Mouse (Mus musculus) adrenal gland (tissue): Measurements from ENCODE around the gene Dnase1l3.
"Not testable (repeated sequence)": the region's sequence is repeated elsewhere in the genome, so short reads cannot be mapped to it uniquely, and the experiment has no call there.

Source experiments
- intact Hi-C: fragments of 180-260 bp; cut with DNase I; formaldehyde crosslinking; loops from one replicate; pipeline ENCODE4 v1.15.1; 2025

Gene Dnase1l3

DNA sequence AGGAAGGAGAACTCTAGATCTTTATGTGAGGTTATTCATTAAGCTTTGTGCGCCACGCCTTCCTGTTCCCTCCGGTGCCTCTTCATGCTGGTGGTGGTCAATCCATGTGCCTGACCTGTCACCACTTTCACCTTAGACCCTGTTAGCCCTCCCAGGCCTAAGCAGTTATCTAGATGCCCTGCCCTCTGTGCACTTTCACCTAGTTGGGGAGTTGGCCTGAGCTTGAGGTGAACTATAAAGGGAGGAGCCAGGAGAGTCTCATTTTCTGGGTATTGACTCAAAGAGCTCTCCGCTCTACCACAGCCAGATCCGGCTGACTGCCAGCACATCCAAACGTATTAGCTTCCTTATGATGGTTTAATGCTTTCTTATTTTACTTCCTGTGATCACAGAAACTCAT is 21.9 kb upstream of the Dnase1l3 start:
- intact Hi-C loops = no loop called here

DNA sequence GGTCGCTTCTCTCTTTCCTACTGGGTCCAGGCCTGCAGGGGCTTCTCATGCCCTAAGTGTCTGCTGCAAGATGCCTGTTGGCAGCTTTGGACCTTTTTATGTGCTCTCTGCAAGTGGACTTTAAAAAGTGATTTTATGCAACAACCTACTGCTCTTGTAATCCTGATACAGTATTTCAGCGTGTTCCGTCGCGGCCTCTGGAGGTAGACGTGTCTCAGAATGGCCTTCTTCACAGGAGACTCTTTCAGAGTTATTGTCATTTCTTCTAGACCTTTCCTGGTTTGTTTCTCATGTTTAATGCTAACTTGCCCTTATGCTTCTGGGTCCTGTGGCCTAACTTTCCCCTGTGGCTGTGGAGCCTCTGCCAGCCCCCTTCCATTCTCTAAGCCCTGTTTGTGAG is 21.4 kb upstream of the Dnase1l3 start:
- intact Hi-C loops = no loop called here

GRCm38 (mm10) chr14:8011938-8012337 is 17.6 kb upstream of the Dnase1l3 start:
- intact Hi-C loops = no loop called here

- intact Hi-C loops = no loop called here
These were observed 16.9 kb upstream of the Dnase1l3 start for GRCm38 (mm10) chr14:8011297-8011696.

- intact Hi-C loops = no loop called here
These were observed 13.6 kb upstream of the Dnase1l3 start for GRCm38 (mm10) chr14:8007923-8008322.

GRCm38 (mm10) chr14:8007486-8007885 is 13.1 kb upstream of the Dnase1l3 start:
- intact Hi-C loops = no loop called here

- intact Hi-C loops = no loop called here
These were observed 12.7 kb upstream of the Dnase1l3 start for GRCm38 (mm10) chr14:8007084-8007483.

DNA sequence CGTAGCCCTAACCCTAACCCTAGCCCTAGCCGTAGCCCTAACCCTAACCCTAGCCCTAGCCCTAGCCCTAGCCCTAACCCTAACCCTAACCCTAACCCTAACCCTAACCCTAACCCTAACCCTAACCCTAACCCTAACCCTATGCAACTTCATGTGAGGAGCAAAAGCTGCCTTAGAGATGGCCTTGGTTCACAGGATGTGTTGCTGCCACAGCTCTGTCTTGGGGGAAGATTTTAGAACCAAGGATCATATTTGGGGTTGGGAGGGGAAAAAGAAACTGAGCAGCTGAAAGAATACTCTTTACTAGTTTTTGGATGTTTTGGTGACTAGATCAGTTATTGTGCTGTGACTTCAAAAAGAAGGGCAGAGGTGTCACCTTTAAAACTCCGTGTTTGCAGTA is 11.7 kb upstream of the Dnase1l3 start:
- intact Hi-C loops = not testable (repeated sequence)

GRCm38 (mm10) chr14:8003727-8004670 is 9.6 kb upstream of the Dnase1l3 start:
- intact Hi-C loops = no loop called here

GRCm38 (mm10) chr14:8003093-8003670 is 8.8 kb upstream of the Dnase1l3 start:
- intact Hi-C loops = no loop called here

DNA sequence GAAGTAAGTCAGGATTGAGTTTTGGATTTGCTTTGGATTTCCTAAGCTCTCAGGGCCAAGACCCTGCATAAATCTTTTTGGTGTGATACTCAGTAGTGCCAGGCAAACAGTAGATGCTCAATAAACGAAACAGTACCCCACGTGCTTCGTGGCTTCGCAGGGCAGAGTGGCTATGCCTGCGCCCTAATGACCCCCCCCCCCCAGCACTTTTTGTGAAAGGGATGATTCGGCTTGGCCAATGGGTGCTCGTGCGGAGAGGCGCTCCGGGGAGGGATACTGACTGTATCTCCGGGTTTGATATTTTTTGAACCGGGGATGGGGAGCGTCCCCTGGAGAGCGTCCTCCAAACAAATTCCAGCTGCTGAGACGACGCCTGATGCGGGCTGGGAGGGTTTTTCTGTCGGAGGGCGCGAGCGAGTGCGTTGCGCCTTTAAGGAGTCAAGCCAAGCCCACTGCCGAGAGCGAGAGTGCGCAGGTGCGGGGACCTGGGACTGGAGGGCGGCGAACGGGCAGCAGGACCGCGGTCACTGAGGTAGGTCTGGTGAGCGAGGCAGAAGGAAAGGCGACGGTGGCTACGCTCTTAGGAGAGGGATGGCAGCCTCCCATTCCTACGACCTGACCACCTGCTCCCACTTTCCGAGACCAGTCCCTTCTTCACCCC is 8.2 kb upstream of the Dnase1l3 start, which contains the start of gene Abhd6:
Gene Abhd6, plus strand, starts transcription at position 471 of the 661 bp plus-strand sequence.
- intact Hi-C loops = no loop called here

DNA sequence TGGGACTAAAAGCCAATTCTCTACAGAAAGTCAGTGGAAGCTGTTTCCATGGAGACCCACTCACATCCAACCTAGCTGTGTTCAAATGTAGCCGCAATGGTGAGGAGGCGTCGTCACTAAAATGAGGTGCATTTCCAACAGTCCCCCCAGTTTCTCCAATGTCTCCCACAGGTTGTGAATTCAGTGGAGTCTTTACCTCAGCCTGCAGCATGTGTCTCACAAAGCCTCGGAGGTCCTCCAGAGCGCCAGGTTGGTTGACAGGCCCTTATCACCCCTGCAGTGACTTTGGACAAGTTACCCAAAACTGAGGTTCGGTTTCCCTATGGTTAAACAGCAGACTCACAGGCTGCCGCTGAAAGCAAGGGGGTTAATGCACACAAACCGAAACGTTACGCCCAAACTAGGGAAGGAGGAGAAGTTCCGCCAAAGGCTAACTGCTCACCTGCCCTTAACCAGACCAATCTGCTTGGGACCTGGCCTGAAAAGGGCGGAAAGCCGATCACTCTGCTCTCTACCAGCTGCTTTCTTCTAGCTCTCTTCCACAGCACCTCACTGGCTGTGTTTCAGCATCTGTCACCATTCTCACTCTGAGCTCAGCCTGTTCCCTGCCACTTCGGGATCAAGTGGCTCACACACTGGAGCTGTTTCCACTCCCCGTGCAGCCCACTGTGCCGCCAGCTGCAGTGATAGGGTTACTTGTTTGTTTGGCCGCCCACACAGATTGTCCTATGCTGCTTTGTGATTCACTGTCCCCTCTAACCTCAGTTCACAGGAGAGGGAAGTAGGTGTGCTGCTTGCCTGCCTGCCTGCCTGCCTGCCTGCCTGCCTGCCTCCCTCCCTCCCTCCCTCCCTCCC is 6.7 kb upstream of the Dnase1l3 start:
- intact Hi-C loops = loop anchor here (2.0 kb wide), 1 partner anchor 182 kb away; no protein-coding TSS in a partner anchor

- intact Hi-C loops = loop anchor here (2.0 kb wide), 1 partner anchor 181 kb away; no protein-coding TSS in a partner anchor
These were observed 5.9 kb upstream of the Dnase1l3 start for GRCm38 (mm10) chr14:8000247-8000646.

DNA sequence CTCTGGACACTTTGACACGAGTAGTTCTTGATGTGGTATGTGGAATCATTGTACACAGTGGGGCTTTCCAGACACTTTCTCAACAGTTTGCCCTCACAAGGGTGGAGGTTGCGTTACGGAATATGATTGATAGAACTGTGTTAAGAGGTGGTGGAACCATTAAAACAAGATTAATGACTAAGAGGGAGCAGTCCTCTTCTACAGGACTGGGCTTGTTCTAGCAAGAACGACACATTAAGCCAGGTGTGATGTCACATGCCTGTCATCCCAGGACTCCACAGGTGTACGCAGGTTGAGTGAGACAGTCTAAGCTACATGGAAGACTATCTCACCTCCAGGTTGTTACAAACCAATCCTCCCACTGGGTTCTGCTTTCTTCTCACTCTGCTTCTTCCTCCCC is 5.1 kb upstream of the Dnase1l3 start:
- intact Hi-C loops = loop anchor here (2.0 kb wide), 1 partner anchor 43 kb away; no protein-coding TSS in a partner anchor

GRCm38 (mm10) chr14:7999030-7999429 is 4.7 kb upstream of the Dnase1l3 start:
- intact Hi-C loops = loop anchor here (2.0 kb wide), 1 partner anchor 44 kb away; no protein-coding TSS in a partner anchor

DNA sequence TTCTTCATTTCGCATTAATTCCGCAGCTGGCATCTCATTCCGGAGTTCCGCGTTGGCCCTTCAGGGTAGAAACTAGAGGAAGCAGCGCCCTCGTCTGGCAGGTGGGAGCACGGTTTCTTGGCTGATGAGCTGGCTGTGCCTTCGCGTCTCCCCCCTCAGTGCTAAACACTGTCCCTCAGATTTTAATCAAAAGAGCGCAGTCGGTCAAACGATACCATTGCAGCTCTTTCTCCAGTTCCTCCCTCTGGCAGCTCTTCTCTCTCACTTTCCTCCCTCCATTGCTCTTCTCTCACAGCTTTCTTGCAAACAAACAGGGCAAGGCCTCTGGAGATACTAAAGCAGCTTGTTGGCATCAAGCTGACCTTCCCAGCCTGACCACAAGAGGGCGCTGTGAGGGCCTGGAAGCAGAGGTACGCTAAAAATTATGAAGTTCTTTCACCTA is 2.9 kb upstream of the Dnase1l3 start:
- intact Hi-C loops = no loop called here

DNA sequence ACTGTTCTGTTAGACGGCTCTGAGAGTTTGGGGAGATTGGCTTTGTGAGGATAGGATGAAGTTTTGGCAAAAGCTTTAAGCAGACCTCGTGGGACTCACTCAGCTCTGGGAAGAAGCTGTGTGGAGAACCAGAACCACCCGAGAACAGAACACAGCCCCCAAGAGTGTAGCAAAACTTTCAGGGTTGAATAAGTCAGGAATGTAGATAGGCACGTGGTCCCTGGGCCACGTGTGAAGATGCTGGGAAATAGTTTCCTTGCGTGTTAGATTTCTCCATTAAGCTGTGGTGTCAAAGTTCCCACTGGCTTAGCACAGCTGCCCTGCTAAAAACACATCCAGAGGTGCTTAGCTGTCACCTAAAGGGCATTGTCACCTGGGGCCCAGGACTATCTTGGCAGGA is 2.2 kb downstream of the Dnase1l3 start:
- intact Hi-C loops = no loop called here

GRCm38 (mm10) chr14:7991108-7991776 is 3.1 kb downstream of the Dnase1l3 start:
- intact Hi-C loops = no loop called here

GRCm38 (mm10) chr14:7989961-7990360 is 4.4 kb downstream of the Dnase1l3 start:
- intact Hi-C loops = no loop called here

DNA sequence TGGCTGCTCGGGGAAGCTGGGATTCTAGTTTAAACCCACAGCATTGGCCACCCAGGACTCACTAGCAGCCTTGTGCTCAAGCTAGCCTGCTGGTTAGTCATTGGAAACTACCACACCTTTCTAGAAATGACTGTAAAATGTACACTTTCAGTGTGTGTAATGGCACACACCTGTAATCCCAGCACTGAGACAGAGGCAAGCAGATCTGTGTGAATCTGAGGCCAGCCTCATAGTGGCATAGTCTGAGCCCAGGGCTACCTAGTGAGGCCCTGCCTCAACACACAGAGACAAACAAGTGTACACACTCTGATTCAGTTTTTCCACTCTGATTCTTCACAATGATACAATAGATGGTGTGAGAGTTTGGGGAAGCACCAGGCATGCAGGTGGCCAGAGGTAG is 5.0 kb downstream of the Dnase1l3 start:
- intact Hi-C loops = no loop called here
